Mouse (Mus musculus): ENCODE data around the gene St14. TPM values are rescaled to one million over a fixed set of nuclear protein-coding genes. Genes with fewer than 3 reads are reported as not detected.

Gene St14
- polyA plus RNA-seq (2015; fragmentation: Illumina TruSeq; extraction: RNeasy Lipid Tissue Mini Kit (QIAGEN cat#74804); ENCODE audit: low read depth, low replicate concordance), result 0.57 TPM

DNA sequence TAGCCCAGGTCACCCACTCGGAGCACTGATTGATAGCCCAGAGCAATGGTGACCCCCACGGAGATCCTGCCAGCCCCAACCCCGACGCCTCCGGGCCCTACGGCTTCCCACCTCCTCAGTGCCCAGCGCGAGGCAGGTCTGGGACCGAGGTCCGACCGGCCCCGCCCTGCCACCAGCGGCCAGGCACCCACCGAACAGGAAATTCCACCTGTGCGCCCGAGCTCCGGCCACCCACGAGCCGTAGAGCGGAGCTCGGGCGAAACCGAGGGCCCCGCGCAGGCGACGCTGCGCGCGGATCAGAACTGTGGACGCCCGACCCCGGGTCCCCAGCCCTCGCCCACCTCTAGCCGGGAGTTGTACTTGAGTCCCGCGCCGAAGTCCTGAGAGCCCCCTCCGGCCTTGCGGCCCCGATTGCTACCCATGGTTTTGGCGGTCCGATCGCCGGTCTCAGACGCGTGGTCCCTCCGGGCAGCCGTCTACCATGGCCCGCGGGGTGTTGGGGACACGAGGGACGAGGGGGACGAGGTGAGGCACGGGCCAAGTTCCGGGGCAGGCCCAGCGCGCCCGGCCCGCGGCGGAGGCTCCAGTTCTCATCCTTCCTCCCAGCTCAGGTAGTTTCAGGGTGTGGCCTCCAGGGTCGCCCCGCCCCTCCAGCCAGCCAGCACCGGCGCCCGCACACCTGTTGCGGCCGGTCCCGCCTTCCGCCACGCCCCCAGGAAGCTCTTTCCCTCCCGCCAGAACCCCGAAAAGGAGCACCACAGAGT is at the start of gene St14:
TSS of gene St14 (minus strand) at position 649 of the 764 bp plus-strand sequence.

Other genes with a start within 250 kb of the St14 start
- 3.0 TPM for gene Adamts15, start 209.4 kb downstream of the St14 start, polyA plus RNA-seq (2015; fragmentation: Illumina TruSeq; extraction: RNeasy Lipid Tissue Mini Kit (QIAGEN cat#74804); ENCODE audit: low read depth, low replicate concordance)
- 2.0 TPM for gene Adamts8, start 189.3 kb downstream of the St14 start, polyA plus RNA-seq (2015; fragmentation: Illumina TruSeq; extraction: RNeasy Lipid Tissue Mini Kit (QIAGEN cat#74804); ENCODE audit: low read depth, low replicate concordance)
- 6.4 TPM for gene Zbtb44, start 101.2 kb downstream of the St14 start, polyA plus RNA-seq (2015; fragmentation: Illumina TruSeq; extraction: RNeasy Lipid Tissue Mini Kit (QIAGEN cat#74804); ENCODE audit: low read depth, low replicate concordance)
- gene Aplp2, start 80.0 kb upstream of the St14 start, polyA plus RNA-seq (2015; fragmentation: Illumina TruSeq; extraction: RNeasy Lipid Tissue Mini Kit (QIAGEN cat#74804); ENCODE audit: low read depth, low replicate concordance), result 511 TPM
- 14.9 TPM for gene Prdm10, start 148.7 kb upstream of the St14 start, polyA plus RNA-seq (2015; fragmentation: Illumina TruSeq; extraction: RNeasy Lipid Tissue Mini Kit (QIAGEN cat#74804); ENCODE audit: low read depth, low replicate concordance)

Data from brain, adult 10 weeks (tissue).